Mouse (Mus musculus) C3H10T1/2 (cell line): ENCODE results near the gene Trim60. TPM values are rescaled to one million over a fixed set of nuclear protein-coding genes. Genes with fewer than 3 reads are reported as not detected.

ENCODE experiments used
- polyA plus RNA-seq, 2 experiments: library from polyadenylated mRNA; unstranded; fragments of >200 nt; fragmentation: generic; extraction: Trizol; gene quantifications; one replicate each; pipeline ENCODE4 v1.2.1; 2012; ENCODE audit warnings: missing spikeins in 2 of 2

Gene Trim60
- polyA plus RNA-seq: not detected

DNA sequence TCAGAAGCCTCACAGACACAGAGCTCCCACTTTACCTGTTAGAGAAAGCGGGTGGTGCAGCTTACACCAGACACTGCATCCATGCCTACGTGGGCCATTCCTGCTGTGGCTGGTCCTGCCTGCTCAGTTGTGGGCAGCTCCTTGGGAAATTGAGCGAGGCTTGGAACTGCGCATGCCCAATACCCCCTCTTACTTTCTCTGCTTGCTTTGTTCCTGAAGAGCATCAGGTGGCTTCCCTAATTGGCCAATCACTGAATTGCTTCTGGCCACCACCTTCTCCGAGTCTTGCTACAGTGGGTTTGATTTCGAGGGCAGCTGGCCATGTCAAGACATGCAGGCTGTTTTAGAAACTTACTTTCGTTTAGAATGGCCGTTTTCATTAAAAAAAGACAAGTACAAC, at the start of gene Trim60, which contains the start of gene Trim61:
TSS of gene Trim60 (minus strand) at position 162 of the 400 bp plus-strand sequence.
TSS of gene Trim61 (minus strand) at position 101 of the 400 bp plus-strand sequence.

DNA sequence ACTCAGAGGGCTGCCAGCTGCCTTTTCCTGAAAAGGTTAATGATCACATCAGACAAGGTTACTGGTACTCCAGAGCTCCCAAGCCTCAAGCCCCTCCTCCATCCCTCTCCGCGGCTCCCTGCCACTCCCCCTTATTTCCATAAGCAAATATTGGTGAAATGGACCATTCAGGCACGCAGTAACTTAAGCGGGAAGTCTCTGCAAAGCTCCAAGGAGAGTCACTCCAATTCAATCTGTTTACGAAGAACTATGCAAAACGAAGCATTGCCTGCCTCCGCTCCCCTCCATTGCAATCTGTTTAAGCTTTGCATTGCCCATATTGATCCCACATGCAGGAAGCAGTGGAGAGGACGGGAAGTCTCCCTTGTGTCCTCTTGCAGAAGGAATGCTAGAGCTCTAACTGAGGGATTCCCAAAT, 18.7 kb upstream of the Trim60 start, which contains the start of gene Apela:
TSS of gene Apela (minus strand) at position 220 of the 417 bp plus-strand sequence.

GRCm38 (mm10) chr8:64987731-64988130, 30.7 kb downstream of the Trim60 start, which contains the start of gene Trim75:
Trim75 (minus strand) TSS chr8:64987831.

Other genes with a start within 250 kb of the Trim60 start
- gene Klhl2, start 168.6 kb downstream of the Trim60 start, polyA plus RNA-seq: 1 to 10 TPM; 1.5 to 2.1 TPM
- 10 to 100 TPM; 30.1 to 55.7 TPM for gene Tmem192, start 71.4 kb downstream of the Trim60 start, polyA plus RNA-seq
- not detected for gene Trim75, start 30.8 kb downstream of the Trim60 start, polyA plus RNA-seq
- not detected for gene Trim61, start 61 bp downstream of the Trim60 start, polyA plus RNA-seq
- not detected for gene Apela, start 18.8 kb upstream of the Trim60 start, polyA plus RNA-seq
- not detected for gene Gm10663, start 56.4 kb upstream of the Trim60 start, polyA plus RNA-seq
- not detected for gene BC030870, start 111.0 kb upstream of the Trim60 start, polyA plus RNA-seq